Mouse (Mus musculus) bone marrow, adult 2 months (tissue): ENCODE results near the gene Pkd1l2.

Source experiments
- CTCF ChIP-seq: fragments of 200-500 bp; IDR thresholded peaks from 2 replicates; pipeline ENCODE4 v1.5.1; 2011; ENCODE audit warnings: low read length, control low read depth; ENCODE audit not compliant: control insufficient read depth, insufficient read depth
- POLR2A ChIP-seq: fragments of 200-500 bp; IDR thresholded peaks from 2 replicates; pipeline ENCODE4 v1.6.1; 2011; ENCODE audit warnings: low read depth, mild to moderate bottlenecking, control low read depth, low read length, borderline replicate concordance; ENCODE audit not compliant: control insufficient read depth

DNA sequence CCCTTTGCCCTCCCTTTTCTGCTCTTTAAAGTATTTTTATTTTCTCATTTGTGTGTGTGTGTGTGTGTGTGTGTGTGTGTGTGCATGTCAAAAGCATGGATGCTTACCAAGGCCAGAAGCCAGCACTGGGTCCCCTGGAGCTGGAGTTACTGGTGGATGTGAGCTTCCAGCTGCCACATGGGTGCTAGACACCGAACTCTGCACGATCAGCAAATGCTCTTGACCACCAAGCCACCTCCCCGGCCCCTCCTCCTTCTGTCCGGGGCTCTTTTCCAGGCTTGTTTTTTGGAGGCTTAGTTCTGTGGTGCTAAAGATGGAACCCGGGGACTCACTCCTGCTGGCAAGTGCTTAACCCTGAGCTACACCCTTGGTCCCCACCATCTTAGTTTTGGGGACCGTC is 135.4 kb downstream of the Pkd1l2 start:
- TF ChIP-seq POLR2A, result no peak
- no peak for TF ChIP-seq CTCF
